Mouse (Mus musculus) liver, adult 2 months (tissue): ENCODE results near the gene Pitpnm1. TPM values are rescaled to one million over a fixed set of nuclear protein-coding genes. Genes with fewer than 3 reads are reported as not detected.
A peak's percentile ranks its signal among the peaks of the same experiment; 100 is the strongest.

Experiments
- DNase-seq: peaks from one replicate; pipeline ENCODE4 v3.0.0-alpha.2; 2011; ENCODE audit warnings: low read depth, low spot score; ENCODE audit errors: extremely low read depth
- H3K27ac ChIP-seq: fragments of 200-500 bp; replicated peaks from 2 replicates; pipeline ENCODE4 v1.5.1; 2012; ENCODE audit warnings: low read depth, mild to moderate bottlenecking, control low read depth, inconsistent platforms, low read length; ENCODE audit not compliant: insufficient read depth
- H3K27me3 ChIP-seq: fragments of 200-500 bp; 2 replicates; pipeline ENCODE4 v1.6.1; 2012; ENCODE audit warnings: mild to moderate bottlenecking, moderate library complexity, low read length, inconsistent platforms; ENCODE audit not compliant: control insufficient read depth, insufficient read depth
- H3K36me3 ChIP-seq: fragments of 200-500 bp; 2 replicates; pipeline ENCODE4 v1.6.1; 2012; ENCODE audit warnings: low read length, inconsistent platforms; ENCODE audit not compliant: control insufficient read depth, insufficient read depth
- H3K4me1 ChIP-seq: fragments of 200-500 bp; 2 replicates; pipeline ENCODE4 v1.6.1; 2011; ENCODE audit warnings: low read length; ENCODE audit not compliant: control insufficient read depth, insufficient read depth
- H3K4me3 ChIP-seq: fragments of 200-500 bp; 2 replicates; pipeline ENCODE4 v1.5.1; 2011; ENCODE audit warnings: low read depth, mild to moderate bottlenecking, control low read depth, low read length, moderate library complexity; ENCODE audit not compliant: insufficient read depth
- H3K79me2 ChIP-seq: fragments of 200-500 bp; 2 replicates; pipeline ENCODE4 v1.6.1; 2012; ENCODE audit warnings: inconsistent platforms, mild to moderate bottlenecking, low read length, moderate library complexity; ENCODE audit not compliant: control insufficient read depth, insufficient read depth
- H3K9ac ChIP-seq: fragments of 200-500 bp; 2 replicates; pipeline ENCODE4 v1.6.1; 2012; ENCODE audit warnings: low read depth, mild to moderate bottlenecking, control low read depth, inconsistent platforms, low read length
- CTCF ChIP-seq: fragments of 200-500 bp; IDR thresholded peaks from 2 replicates; pipeline ENCODE4 v1.5.1; 2011; ENCODE audit warnings: low read depth, low read length, control low read depth
- POLR2A ChIP-seq: fragments of 200-500 bp; IDR thresholded peaks from 2 replicates; pipeline ENCODE4 v1.6.1; 2011; ENCODE audit warnings: low read length, control low read depth; ENCODE audit not compliant: insufficient read depth; ENCODE audit errors: extremely low read depth
- WGBS: fragments of 180-500 bp; shearing (Covaris S2); methylation state at CpG from one replicate; pipeline ENCODE4 v1.1.7; 2018; 5-methylcytosine and 5-hydroxymethylcytosine counted together
- polyA plus RNA-seq: library from polyadenylated mRNA; depleted of rRNA; stranded (reverse); fragments of >200 nt; gene quantifications from 2 replicates; pipeline ENCODE4 v1.2.3, GENCODE M21; 2012
- total RNA-seq: library from RNA; depleted of rRNA; stranded (reverse); fragments of >200 nt; gene quantifications from 2 replicates; pipeline ENCODE4 v1.2.3, GENCODE M21; 2014

The Pitpnm1 gene
- total and polyA plus RNA-seq, 2 experiments, result 1.7 to 14.2 TPM

- Histone ChIP-seq H3K79me2 (peaks cover 15% of the 10 kb centered on the region; the same call in 1 of the 2 replicates), H3K27ac (peak overlapping the region; percentile 11), H3K9ac (peak overlapping the region; percentile 31), H3K4me3 (no peak overlapping the region; the same call in 1 of the 2 replicates), H3K4me1 (peaks cover 18% of the 10 kb centered on the region), H3K36me3 (0 out of 2 replicates have a peak, but pooled peaks cover 2% of the 10 kb centered on the region), H3K27me3 (no peaks in the 10 kb centered on the region)
- 50% methylated on average over 9 of the region's 9 CpGs for WGBS
- TF ChIP-seq POLR2A (no peak), CTCF (no peak)
- peak; percentile 84 for DNase-seq
These were observed 48.1 kb downstream of the Pitpnm1 start for GRCm38 (mm10) chr19:4147782-4148490.

- H3K79me2 ChIP-seq, result peaks cover 15% of the 10 kb centered on the region; the same call in 1 of the 2 replicates
- H3K9ac ChIP-seq, result peak within 1 kb of the TSS; percentile 86
- peak; percentile 93; the same call in 1 of the 2 replicates for TF ChIP-seq POLR2A
- no peak for TF ChIP-seq CTCF
- H3K4me3 ChIP-seq, result peak within 1 kb of the TSS; percentile 88
- peaks cover 18% of the 10 kb centered on the region for H3K4me1 ChIP-seq
- WGBS, result under 1% methylated on average over 33 of the region's 33 CpGs
- H3K27ac ChIP-seq, result peak within 1 kb of the TSS; percentile 11
- no peak for DNase-seq
- H3K27me3 ChIP-seq, result no peaks in the 10 kb centered on the region
- 0 out of 2 replicates have a peak, but pooled peaks cover 2% of the 10 kb centered on the region for H3K36me3 ChIP-seq
These were observed 48.7 kb downstream of the Pitpnm1 start, which contains the start of gene Coro1b for GRCm38 (mm10) chr19:4148491-4148806. Gene Coro1b, plus strand, starts transcription at chr19:4148619.

- under 1% methylated on average over 8 of the region's 8 CpGs for WGBS
- TF ChIP-seq POLR2A (no peak), CTCF (no peak)
- H3K4me1 ChIP-seq, result peaks cover 18% of the 10 kb centered on the region
These were observed 49.0 kb downstream of the Pitpnm1 start for GRCm38 (mm10) chr19:4148819-4149218.

GRCm38 (mm10) chr19:4149283-4149682 is 49.5 kb downstream of the Pitpnm1 start:
- H3K79me2 ChIP-seq, result peaks cover 15% of the 10 kb centered on the region; the same call in 1 of the 2 replicates
- no peaks in the 10 kb centered on the region for H3K27me3 ChIP-seq
- H3K36me3 ChIP-seq, result 0 out of 2 replicates have a peak, but pooled peaks cover 2% of the 10 kb centered on the region
- TF ChIP-seq CTCF (no peak), POLR2A (no peak)
- peak overlapping the region; percentile 88 for H3K4me3 ChIP-seq
- WGBS, result 54% methylated on average over 11 of the region's 11 CpGs
- no peak for DNase-seq
- H3K9ac ChIP-seq, result peak overlapping the region; percentile 86
- H3K4me1 ChIP-seq, result peaks cover 18% of the 10 kb centered on the region
- no peak overlapping the region for H3K27ac ChIP-seq

More at GRCm38 (mm10) chr19:4148819-4149218, 49.0 kb downstream of the Pitpnm1 start:
- Histone ChIP-seq H3K4me3 (peak overlapping the region; percentile 88), H3K27ac (peak overlapping the region; percentile 6), H3K9ac (peak overlapping the region; percentile 86), H3K36me3 (0 out of 2 replicates have a peak, but pooled peaks cover 2% of the 10 kb centered on the region), H3K79me2 (peaks cover 15% of the 10 kb centered on the region; the same call in 1 of the 2 replicates), H3K27me3 (no peaks in the 10 kb centered on the region)
- DNase-seq, result no peak

- Histone ChIP-seq H3K27me3 (no peaks in the 10 kb centered on the region), H3K9ac (0 out of 2 replicates have a peak overlapping the region, but pooled peaks have one; percentile 86), H3K4me3 (peak overlapping the region; percentile 88; the same call in 1 of the 2 replicates), H3K27ac (no peak overlapping the region), H3K4me1 (peaks cover 18% of the 10 kb centered on the region), H3K79me2 (peaks cover 15% of the 10 kb centered on the region; the same call in 1 of the 2 replicates), H3K36me3 (0 out of 2 replicates have a peak, but pooled peaks cover 2% of the 10 kb centered on the region)
- no peak for DNase-seq
- 92% methylated on average over 17 of the region's 17 CpGs for WGBS
- TF ChIP-seq POLR2A (no peak), CTCF (no peak)
These were observed 50.1 kb downstream of the Pitpnm1 start for GRCm38 (mm10) chr19:4149764-4150461.
